Mouse (Mus musculus) heart, embryonic 10.5 days (tissue): ENCODE data around the gene Ntn4. TPM values are rescaled to one million over a fixed set of nuclear protein-coding genes. Genes with fewer than 3 reads are reported as not detected.
A peak's percentile ranks its signal among the peaks of the same experiment; 100 is the strongest.

Experiments used
- DNase-seq: peaks from one replicate; pipeline ENCODE4 v3.0.0-alpha.2; 2017; ENCODE audit warnings: low spot score
- H3K27ac ChIP-seq: fragments of 300-500 bp; sonication (generic); 2 replicates; pipeline ENCODE4 v1.5.1; 2016; ENCODE audit warnings: mild to moderate bottlenecking
- H3K27me3 ChIP-seq: fragments of 300-500 bp; sonication (generic); 2 replicates; pipeline ENCODE4 v1.6.1; 2016; ENCODE audit warnings: mild to moderate bottlenecking; ENCODE audit not compliant: poor library complexity, insufficient read depth, severe bottlenecking
- H3K36me3 ChIP-seq: fragments of 300-500 bp; sonication (generic); 2 replicates; pipeline ENCODE4 v1.6.1; 2016; ENCODE audit warnings: mild to moderate bottlenecking, moderate library complexity
- H3K4me1 ChIP-seq: fragments of 300-500 bp; sonication (generic); 2 replicates; pipeline ENCODE4 v1.6.1; 2016; ENCODE audit warnings: mild to moderate bottlenecking
- H3K4me3 ChIP-seq: fragments of 300-500 bp; sonication (generic); 2 replicates; pipeline ENCODE4 v1.5.1; 2016; ENCODE audit warnings: mild to moderate bottlenecking, moderate library complexity
- H3K9me3 ChIP-seq: fragments of 300-500 bp; sonication (generic); 2 replicates; pipeline ENCODE4 v1.6.1; 2016; ENCODE audit warnings: mild to moderate bottlenecking, moderate library complexity
- WGBS: fragments of 180-500 bp; shearing (Covaris S2); methylation state at CpG from one replicate; pipeline ENCODE4 v1.1.7; 2016; 5-methylcytosine and 5-hydroxymethylcytosine counted together
- polyA plus RNA-seq: library from polyadenylated mRNA; unstranded; fragments of >200 nt; fragmentation: Nextera tagmentation; extraction: Ambion mirVana; gene quantifications from 2 replicates; pipeline ENCODE4 v1.2.1, GENCODE M21; 2016

Gene Ntn4
- 0.06 and 0.40 TPM in 2 replicates for polyA plus RNA-seq

DNA sequence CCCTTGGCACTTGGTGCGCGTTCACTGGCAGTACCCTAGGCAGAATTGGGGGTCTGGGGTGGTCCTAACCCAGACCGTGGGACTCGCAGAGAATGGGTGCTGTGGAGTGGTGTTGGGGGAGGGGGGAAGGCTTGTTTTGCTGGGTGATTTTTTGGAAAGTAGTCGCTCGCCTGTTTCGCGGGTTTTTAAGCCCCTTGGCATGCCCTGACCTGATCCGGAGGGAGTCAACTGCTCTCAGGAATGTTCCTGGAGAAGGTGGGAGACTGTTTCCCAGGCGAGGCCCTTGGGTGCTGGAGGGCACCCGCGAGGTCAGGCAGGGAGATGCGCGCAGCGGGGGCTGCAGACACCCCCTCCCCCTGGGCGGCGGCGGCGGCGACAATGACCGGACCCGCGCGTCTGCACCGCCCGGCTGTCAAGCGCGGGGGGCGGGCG, at the start of gene Ntn4:
Gene Ntn4 (plus strand): TSS at position 161 of the 432 bp plus-strand sequence.
- Histone ChIP-seq H3K27me3 (peaks cover 96% of the 10 kb centered on the region), H3K4me1 (peaks cover 27% of the 10 kb centered on the region), H3K4me3 (peak within 1 kb of the TSS; percentile 80), H3K36me3 (no peaks in the 10 kb centered on the region), H3K9me3 (no peaks in the 10 kb centered on the region), H3K27ac (peak within 1 kb of the TSS; percentile 88)
- no peak for DNase-seq
- WGBS, result 3% methylated on average over 20 of the region's 30 CpGs

DNA sequence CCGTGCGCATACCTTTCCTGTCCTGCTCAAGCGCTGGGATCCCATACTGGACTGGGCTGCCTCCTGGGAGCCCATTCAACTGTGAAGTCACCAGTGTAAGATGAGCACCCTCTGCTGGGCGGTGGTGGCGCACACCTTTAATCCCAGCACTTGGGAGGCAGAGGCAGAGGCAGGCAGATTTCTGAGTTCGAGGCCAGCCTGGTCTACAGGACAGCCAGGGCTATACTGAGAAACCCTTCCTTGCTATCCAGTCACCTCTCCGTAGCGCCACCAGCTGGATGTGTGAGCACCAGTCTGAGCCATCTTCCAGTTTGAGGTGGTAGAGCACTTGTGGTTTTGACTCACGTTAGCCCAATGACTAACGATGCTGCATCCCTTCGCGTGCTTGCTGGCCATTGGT, 48.0 kb upstream of the Ntn4 start:
- Histone ChIP-seq H3K36me3 (peaks cover under 1% of the 10 kb centered on the region; the same call in 1 of the 2 replicates), H3K4me1 (peaks cover 13% of the 10 kb centered on the region), H3K9me3 (no peaks in the 10 kb centered on the region), H3K4me3 (no peak overlapping the region), H3K27me3 (peaks cover 3% of the 10 kb centered on the region; the same call in 1 of the 2 replicates), H3K27ac (no peak overlapping the region)
- no peak for DNase-seq
- 56% methylated on average over 12 of the region's 12 CpGs for WGBS

DNA sequence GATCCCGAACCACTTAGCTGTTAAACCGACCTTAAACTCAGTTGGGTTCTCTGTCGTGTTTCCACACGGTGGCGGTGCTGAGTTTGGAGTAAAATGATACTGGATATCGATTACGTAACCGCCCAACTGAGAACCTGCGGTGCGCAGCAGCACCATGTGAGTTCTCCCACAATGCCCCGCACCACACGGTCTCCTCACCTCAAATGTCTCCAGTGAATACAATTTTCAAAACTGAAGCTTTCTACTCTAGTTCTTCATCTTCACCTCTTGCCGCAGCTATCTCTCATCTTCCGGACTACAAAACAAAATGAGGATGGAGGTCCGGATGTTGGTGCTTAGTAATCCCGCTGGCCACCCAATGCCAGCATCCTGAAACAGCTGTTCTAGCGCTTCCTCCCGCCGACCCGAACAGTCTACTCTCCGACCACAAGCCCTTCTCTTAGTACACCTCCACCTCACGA, 46.4 kb upstream of the Ntn4 start:
- 2% methylated on average over 22 of the region's 22 CpGs for WGBS
- H3K27ac ChIP-seq, result peak overlapping the region; percentile 11; the same call in 1 of the 2 replicates
- H3K36me3 ChIP-seq, result no peaks in the 10 kb centered on the region
- H3K9me3 ChIP-seq, result no peaks in the 10 kb centered on the region
- peak; percentile 88 for DNase-seq
- peaks cover 3% of the 10 kb centered on the region; the same call in 1 of the 2 replicates for H3K27me3 ChIP-seq
- peak overlapping the region; percentile 61 for H3K4me3 ChIP-seq
- peaks cover 3% of the 10 kb centered on the region; the same call in 1 of the 2 replicates for H3K4me1 ChIP-seq

DNA sequence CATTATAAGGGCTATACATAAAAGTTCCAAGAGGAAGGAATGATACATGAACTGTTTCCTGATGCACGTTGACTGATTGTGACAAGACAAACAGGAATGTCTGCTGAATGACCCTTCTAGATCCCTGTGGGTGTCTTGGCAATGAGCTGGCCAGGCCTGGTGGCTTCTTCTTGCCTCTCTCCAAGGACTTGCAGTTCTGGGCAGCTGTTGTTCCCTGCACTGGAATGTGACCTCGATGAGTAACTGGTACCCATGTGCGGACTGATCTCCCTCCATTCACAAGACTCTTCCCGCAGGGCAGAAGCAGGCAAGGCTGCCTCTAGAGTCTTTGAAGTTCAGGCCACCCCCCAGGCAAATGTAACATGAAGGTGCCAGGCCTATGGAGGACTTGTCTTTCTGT, 44.6 kb upstream of the Ntn4 start:
- Histone ChIP-seq H3K9me3 (no peaks in the 10 kb centered on the region), H3K27me3 (peaks cover 3% of the 10 kb centered on the region; the same call in 1 of the 2 replicates), H3K4me1 (no peaks in the 10 kb centered on the region), H3K4me3 (no peak overlapping the region), H3K27ac (no peak overlapping the region), H3K36me3 (no peaks in the 10 kb centered on the region)
- 61% methylated on average over 4 of the region's 4 CpGs for WGBS
- peak; percentile 68 for DNase-seq

DNA sequence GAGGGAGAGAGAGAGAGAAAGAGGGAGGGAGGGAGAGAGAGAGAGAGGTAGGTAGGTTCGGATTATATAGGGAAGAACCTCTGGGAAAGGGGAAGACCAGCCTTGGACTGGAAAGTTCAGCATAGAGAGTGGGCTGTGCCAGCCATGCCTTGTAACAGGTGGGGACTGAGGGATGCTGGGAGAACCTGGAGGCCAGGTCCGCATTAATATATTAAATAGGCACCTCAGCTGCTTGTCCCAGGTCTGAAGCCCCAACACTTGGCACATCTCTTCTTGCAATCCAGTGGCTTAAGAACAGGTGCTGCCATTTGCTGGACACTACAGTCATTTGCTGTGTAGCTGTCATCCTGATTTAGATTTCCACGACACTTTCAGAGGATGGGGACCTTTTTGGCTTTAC, 43.8 kb upstream of the Ntn4 start:
- H3K4me1 ChIP-seq, result no peaks in the 10 kb centered on the region
- no peaks in the 10 kb centered on the region for H3K36me3 ChIP-seq
- no peak overlapping the region for H3K4me3 ChIP-seq
- peaks cover 3% of the 10 kb centered on the region; the same call in 1 of the 2 replicates for H3K27me3 ChIP-seq
- H3K9me3 ChIP-seq, result no peaks in the 10 kb centered on the region
- no peak overlapping the region for H3K27ac ChIP-seq
- DNase-seq, result peak; percentile 66
- WGBS, result 73% methylated on average over 3 of the region's 3 CpGs

DNA sequence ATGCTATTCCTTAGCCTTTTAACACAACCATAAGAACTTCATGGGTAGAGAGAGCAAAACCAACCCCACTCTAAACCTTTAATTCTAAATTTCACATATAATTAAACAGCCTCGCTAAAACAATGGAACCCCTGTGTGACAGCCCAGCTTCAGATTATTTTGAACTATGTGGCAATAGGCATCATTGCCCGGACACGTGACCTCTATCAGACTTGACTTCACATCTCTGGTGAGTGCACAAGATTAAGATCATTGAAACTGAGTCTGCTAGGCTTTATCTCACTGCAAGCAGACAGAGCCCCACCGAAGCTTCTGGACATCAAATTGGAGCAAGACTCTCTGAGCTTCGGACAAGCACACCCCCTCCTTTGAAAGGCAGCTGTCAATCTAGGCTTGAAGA, 38.2 kb upstream of the Ntn4 start:
- Histone ChIP-seq H3K27ac (no peak overlapping the region), H3K9me3 (no peaks in the 10 kb centered on the region), H3K27me3 (no peaks in the 10 kb centered on the region), H3K36me3 (no peaks in the 10 kb centered on the region), H3K4me3 (no peak overlapping the region), H3K4me1 (no peaks in the 10 kb centered on the region)
- peak; percentile 27 for DNase-seq
- 83% methylated on average over 5 of the region's 5 CpGs for WGBS

DNA sequence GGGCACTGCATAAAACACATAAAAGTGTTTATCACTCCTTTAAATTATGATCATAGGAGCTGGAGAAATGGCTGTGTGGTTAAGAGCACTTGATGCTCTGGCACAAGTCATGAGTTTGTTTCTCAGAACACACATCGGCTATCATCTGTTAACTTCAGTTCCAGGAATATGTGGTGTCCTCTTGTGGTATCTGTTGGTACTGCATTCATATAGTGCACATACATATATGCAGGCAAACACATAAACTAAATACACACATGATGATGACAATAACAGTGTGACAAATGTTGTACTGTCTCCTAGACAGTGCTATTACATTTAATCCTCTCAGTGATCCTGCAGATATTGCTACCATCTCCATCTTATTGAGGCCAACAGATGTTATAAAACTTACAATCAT, 37.2 kb upstream of the Ntn4 start:
- Histone ChIP-seq H3K9me3 (no peaks in the 10 kb centered on the region), H3K27ac (no peak overlapping the region), H3K4me3 (no peak overlapping the region), H3K36me3 (no peaks in the 10 kb centered on the region), H3K27me3 (no peaks in the 10 kb centered on the region), H3K4me1 (no peaks in the 10 kb centered on the region)
- no peak for DNase-seq
- 88% methylated on average over 1 of the region's 1 CpGs for WGBS

DNA sequence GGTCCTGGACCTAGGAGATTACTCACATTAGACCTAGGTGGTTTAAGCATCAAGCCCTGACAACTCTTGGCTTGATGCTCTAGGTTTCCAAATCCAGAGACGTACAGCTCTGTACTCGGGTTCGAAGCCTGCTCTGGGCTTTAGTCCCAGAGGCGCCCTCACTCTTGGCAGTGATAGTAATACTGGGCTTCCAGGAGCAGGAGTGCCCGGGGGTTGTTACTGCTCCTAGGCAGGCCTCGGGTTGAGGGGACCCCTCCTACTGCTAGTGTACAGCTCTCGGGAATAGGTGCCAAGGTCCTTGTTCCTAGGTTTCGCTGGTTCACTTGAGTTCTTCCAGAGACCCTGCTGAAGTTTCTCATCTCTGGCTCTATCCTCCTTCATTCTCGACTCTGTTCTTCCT, 34.2 kb upstream of the Ntn4 start:
- WGBS, result 86% methylated on average over 9 of the region's 9 CpGs
- Histone ChIP-seq H3K9me3 (no peaks in the 10 kb centered on the region), H3K4me1 (no peaks in the 10 kb centered on the region), H3K27me3 (no peaks in the 10 kb centered on the region), H3K4me3 (no peak overlapping the region), H3K27ac (no peak overlapping the region), H3K36me3 (no peaks in the 10 kb centered on the region)
- no peak for DNase-seq

DNA sequence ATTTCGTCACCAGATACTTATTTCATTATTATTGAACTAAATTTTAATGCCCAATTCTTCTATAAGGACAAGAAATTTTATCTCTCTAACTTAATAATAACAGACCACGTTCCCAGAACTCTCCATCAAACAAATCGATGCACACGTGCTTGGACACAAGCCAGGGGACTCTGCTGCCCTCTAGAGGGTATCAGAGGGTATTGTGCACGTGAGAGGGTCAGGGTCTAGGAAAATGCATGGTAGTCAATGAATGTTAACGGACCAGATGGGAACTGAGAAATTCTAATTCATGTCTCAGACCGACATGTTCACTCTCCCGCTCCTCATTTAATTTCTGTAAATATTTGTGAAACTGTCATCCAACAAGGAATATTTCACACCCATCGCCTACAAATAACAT, 32.4 kb upstream of the Ntn4 start:
- no peaks in the 10 kb centered on the region for H3K27me3 ChIP-seq
- H3K9me3 ChIP-seq, result no peaks in the 10 kb centered on the region
- no peaks in the 10 kb centered on the region for H3K36me3 ChIP-seq
- H3K4me1 ChIP-seq, result no peaks in the 10 kb centered on the region
- DNase-seq, result no peak
- H3K4me3 ChIP-seq, result no peak overlapping the region
- 66% methylated on average over 9 of the region's 9 CpGs for WGBS
- H3K27ac ChIP-seq, result no peak overlapping the region

DNA sequence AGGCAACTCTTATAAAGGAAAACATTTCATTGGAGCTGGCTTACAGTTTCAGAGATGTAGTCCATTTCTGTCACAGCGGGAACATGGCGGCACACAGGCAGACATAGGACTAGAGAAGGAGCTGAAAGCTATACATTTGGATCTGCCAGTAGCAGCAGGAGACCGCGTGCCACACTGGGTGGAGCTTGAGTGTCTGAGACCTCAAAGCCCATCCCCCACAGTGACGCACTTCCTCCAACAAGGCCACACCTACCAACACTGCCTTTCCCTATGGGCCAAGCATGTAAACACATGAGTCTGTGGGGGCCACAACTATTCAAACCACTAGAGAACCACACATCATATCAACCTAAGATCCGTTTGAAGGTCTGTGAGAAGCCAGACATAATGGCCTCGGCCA, 31.2 kb upstream of the Ntn4 start:
- H3K4me3 ChIP-seq, result no peak overlapping the region
- no peaks in the 10 kb centered on the region for H3K4me1 ChIP-seq
- no peak for DNase-seq
- H3K27ac ChIP-seq, result no peak overlapping the region
- H3K36me3 ChIP-seq, result no peaks in the 10 kb centered on the region
- no peaks in the 10 kb centered on the region for H3K9me3 ChIP-seq
- H3K27me3 ChIP-seq, result no peaks in the 10 kb centered on the region
- 88% methylated on average over 7 of the region's 7 CpGs for WGBS

DNA sequence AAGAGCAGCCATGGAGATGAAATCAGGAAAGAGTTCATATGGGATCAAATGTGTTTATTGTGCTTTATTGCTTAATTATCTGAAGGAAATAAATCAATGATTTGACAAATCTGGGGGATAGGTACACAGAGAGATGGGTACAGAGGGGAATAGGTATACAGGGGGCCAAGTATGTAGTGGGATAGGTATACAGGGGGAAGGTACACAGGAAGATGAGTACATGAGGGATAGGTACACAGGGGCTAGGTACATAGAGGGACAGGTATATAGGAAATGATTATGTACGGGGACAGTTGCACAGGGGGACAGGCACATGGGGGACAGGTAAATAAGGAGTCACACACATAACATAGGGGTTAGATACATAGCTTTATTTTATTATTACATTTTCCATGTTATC, 29.6 kb upstream of the Ntn4 start:
- H3K27ac ChIP-seq, result no peak overlapping the region
- H3K27me3 ChIP-seq, result no peaks in the 10 kb centered on the region
- DNase-seq, result no peak
- no peak overlapping the region for H3K4me3 ChIP-seq
- H3K4me1 ChIP-seq, result no peaks in the 10 kb centered on the region
- no peaks in the 10 kb centered on the region for H3K36me3 ChIP-seq
- WGBS, result 91% methylated on average over 1 of the region's 1 CpGs
- H3K9me3 ChIP-seq, result no peaks in the 10 kb centered on the region

DNA sequence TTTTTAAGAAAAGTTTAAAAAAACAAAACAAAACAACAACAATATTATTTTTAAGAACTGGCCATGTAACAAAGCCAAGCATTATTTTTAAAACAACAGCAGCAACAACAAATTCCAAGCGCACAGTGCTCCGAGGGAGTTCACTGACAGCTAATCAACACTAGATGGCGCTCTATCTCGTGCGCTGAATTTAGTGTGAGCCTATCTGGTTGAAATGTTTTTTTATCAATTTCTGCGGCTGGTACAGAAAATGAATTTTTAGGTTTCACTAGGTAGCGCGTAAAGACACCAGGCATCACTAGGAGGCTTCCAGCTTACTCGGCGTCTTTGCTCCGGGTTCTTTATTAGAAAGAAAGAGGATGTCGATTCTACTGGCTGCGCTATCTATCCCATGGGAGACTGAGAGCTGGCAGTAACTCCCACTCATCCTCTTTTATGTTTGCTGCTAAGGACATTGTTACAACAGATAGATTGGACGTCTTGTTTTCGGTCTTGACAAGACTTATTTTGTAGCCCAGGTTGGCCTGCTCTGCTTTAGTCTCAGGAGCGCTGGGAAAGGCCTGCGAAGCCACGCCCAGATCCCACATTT, 29.0 kb upstream of the Ntn4 start:
- H3K4me1 ChIP-seq, result no peaks in the 10 kb centered on the region
- 44% methylated on average over 18 of the region's 18 CpGs for WGBS
- no peak overlapping the region for H3K4me3 ChIP-seq
- no peaks in the 10 kb centered on the region for H3K9me3 ChIP-seq
- DNase-seq, result no peak
- no peak overlapping the region for H3K27ac ChIP-seq
- H3K27me3 ChIP-seq, result no peaks in the 10 kb centered on the region
- no peaks in the 10 kb centered on the region for H3K36me3 ChIP-seq

DNA sequence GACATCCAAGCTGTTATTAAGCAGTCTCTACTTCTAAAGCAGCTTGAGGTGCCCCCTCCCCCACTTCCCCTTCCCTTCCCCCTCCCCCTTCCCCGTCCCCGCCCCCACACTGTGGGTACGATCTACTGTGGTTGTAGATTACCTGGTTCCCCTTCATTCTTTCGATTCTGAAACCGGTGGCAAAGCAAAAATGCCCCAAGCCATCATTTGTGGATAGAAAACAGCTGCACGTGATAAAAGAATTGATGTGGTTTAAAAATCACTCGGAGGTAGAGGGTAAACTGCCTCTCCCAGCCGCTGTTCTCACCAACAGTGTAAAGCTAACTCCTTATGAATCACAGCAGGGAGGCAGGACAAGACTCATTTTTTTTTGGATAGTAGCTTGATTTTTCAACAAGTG, 25.6 kb upstream of the Ntn4 start:
- no peaks in the 10 kb centered on the region for H3K27me3 ChIP-seq
- H3K36me3 ChIP-seq, result no peaks in the 10 kb centered on the region
- H3K27ac ChIP-seq, result no peak overlapping the region
- no peaks in the 10 kb centered on the region for H3K4me1 ChIP-seq
- no peak overlapping the region for H3K4me3 ChIP-seq
- no peak for DNase-seq
- 83% methylated on average over 8 of the region's 8 CpGs for WGBS
- no peaks in the 10 kb centered on the region for H3K9me3 ChIP-seq
